Mouse (Mus musculus): ENCODE data around the gene Atg7. TPM values are rescaled to one million over a fixed set of nuclear protein-coding genes. Genes with fewer than 3 reads are reported as not detected.

Gene Atg7
- total and polyA plus RNA-seq, 3 experiments: 11.1 to 15.7 (median 14.8) TPM

- H3K4me1 ChIP-seq (ENCODE audit: control insufficient read depth in 1 of 2, insufficient read depth in 2 of 2): peaks cover 45 to 85% of the 10 kb centered on the region in 2 experiments
- dilution Hi-C loops (cut with MboI; ENCODE audit: extremely low pct_ligation_motif_present, extremely low pct_unique_long_range_greater_than_20kb, low sequenced_read_pairs) (no loop called here), in situ Hi-C loops (cut with MboI; ENCODE audit: low pct_ligation_motif_present, low pct_unique_long_range_greater_than_20kb, low sequenced_read_pairs) (no loop called here)
- no peaks in the 10 kb centered on the region for H3K36me3 ChIP-seq (replicated peaks in 1 of 2; ENCODE audit: control insufficient read depth in 1 of 2, insufficient read depth in 1 of 2, low read length in 1 of 2)
- H3K79me2 ChIP-seq (replicated peaks; ENCODE audit: control insufficient read depth, extremely low read depth, insufficient read depth, poor library complexity, severe bottlenecking): no peaks in the 10 kb centered on the region
- peak overlapping the region; percentile 30 for H3K27ac ChIP-seq (ENCODE audit: insufficient read depth, low read depth)
- H3K4me3 ChIP-seq (replicated peaks in 1 of 3; ENCODE audit: low read depth in 2 of 3, low read length in 2 of 3, poor library complexity in 1 of 3): no peak overlapping the region
- peak overlapping the region; percentile 53; the same call in 1 of the 2 replicates for H3K4me2 ChIP-seq (ENCODE audit: insufficient read depth, low read depth, poor library complexity, severe bottlenecking)
- no peak for DNase-seq (ENCODE audit: extremely low read depth)
- TF ChIP-seq TBP (conservative IDR thresholded peaks at IDR 0.05; ENCODE audit: low read depth, low read length) (no peak), PAX5 (IDR thresholded peaks at IDR 0.05; ENCODE audit: low read length) (no peak), MEF2A (IDR thresholded peaks at IDR 0.05; ENCODE audit: borderline replicate concordance, low read depth, low read length) (no peak), E2F4 (IDR thresholded peaks at IDR 0.05; ENCODE audit: insufficient replicate concordance, low read depth, low read length) (no peak), ZC3H11A (IDR thresholded peaks at IDR 0.05; ENCODE audit: low read depth, low read length) (no peak), MAZ (IDR thresholded peaks at IDR 0.05; ENCODE audit: low read depth, low read length) (no peak), UBTF (IDR thresholded peaks at IDR 0.05; ENCODE audit: low read depth, low read length) (no peak), RAD21 (IDR thresholded peaks at IDR 0.05; ENCODE audit: low read depth, low read length) (no peak), SMC3 (IDR thresholded peaks at IDR 0.05; ENCODE audit: low read depth, low read length) (no peak), CHD2 (IDR thresholded peaks at IDR 0.05; ENCODE audit: low read length) (no peak), USF2 (conservative IDR thresholded peaks at IDR 0.05; ENCODE audit: low read depth, low read length) (no peak), NRF1 (IDR thresholded peaks at IDR 0.05; ENCODE audit: low read depth, low read length) (no peak), ZKSCAN1 (IDR thresholded peaks at IDR 0.05; ENCODE audit: borderline replicate concordance, low read depth, low read length) (no peak), ELF1 (IDR thresholded peaks at IDR 0.05; ENCODE audit: low read depth, low read length) (no peak), USF1 (IDR thresholded peaks at IDR 0.05; ENCODE audit: low read depth, low read length) (no peak), ZNF384 (IDR thresholded peaks at IDR 0.05; ENCODE audit: low read depth, low read length) (no peak), MYC (IDR thresholded peaks at IDR 0.05; ENCODE audit: low read depth, low read length) (peak; percentile 14; the same call in 1 of the 2 replicates), KAT2A (IDR thresholded peaks at IDR 0.05; ENCODE audit: insufficient replicate concordance, low read length) (no peak), EP300 (IDR thresholded peaks at IDR 0.05; ENCODE audit: low read length) (peak; percentile 78), TCF12 (IDR thresholded peaks at IDR 0.05; ENCODE audit: low read depth, low read length) (peak; percentile 80), JUN (IDR thresholded peaks at IDR 0.05; ENCODE audit: insufficient read depth, low read depth, low read length) (no peak), MXI1 (IDR thresholded peaks at IDR 0.05; ENCODE audit: low read depth, low read length) (no peak), JUND (conservative IDR thresholded peaks at IDR 0.05; ENCODE audit: low read depth, low read length) (peak; percentile 47; the same call in 1 of the 2 replicates), CHD1 (IDR thresholded peaks at IDR 0.05; ENCODE audit: low read depth, low read length) (no peak), RCOR1 (conservative IDR thresholded peaks at IDR 0.05; ENCODE audit: low read depth, low read length) (no peak), MAFK (IDR thresholded peaks at IDR 0.05; ENCODE audit: insufficient replicate concordance, low read length) (no peak), CTCF (conservative IDR thresholded peaks at IDR 0.05 in 1 of 2, IDR thresholded peaks at IDR 0.05 in 1 of 2; ENCODE audit: low read depth in 2 of 2, low read length in 2 of 2) (no peak), NELFE (IDR thresholded peaks at IDR 0.05; ENCODE audit: low read depth, low read length) (no peak), BHLHE40 (IDR thresholded peaks at IDR 0.05; ENCODE audit: low read depth, low read length) (peak; percentile 36; the same call in 1 of the 2 replicates), IRF4 (IDR thresholded peaks at IDR 0.05; ENCODE audit: low read depth, low read length) (0 out of 2 replicates have a peak, but pooled peaks have one; percentile 33), POLR2A (IDR thresholded peaks at IDR 0.05; ENCODE audit: low read depth, low read length) (no peak), HCFC1 (IDR thresholded peaks at IDR 0.05; ENCODE audit: low read depth, low read length) (no peak), ETS1 (conservative IDR thresholded peaks at IDR 0.05; ENCODE audit: low read depth, low read length) (peak; percentile 57), POLR2AphosphoS2 (IDR thresholded peaks at IDR 0.05; ENCODE audit: low read depth, low read length) (no peak), GABPA (IDR thresholded peaks at IDR 0.05; ENCODE audit: insufficient replicate concordance, low read depth, low read length) (no peak), SIN3A (IDR thresholded peaks at IDR 0.05; ENCODE audit: low read length) (no peak), MAX (IDR thresholded peaks at IDR 0.05; ENCODE audit: low read length) (no peak), ZMIZ1 (IDR thresholded peaks at IDR 0.05; ENCODE audit: low read depth, low read length) (no peak)
- no peak overlapping the region for H3K9ac ChIP-seq (ENCODE audit: insufficient read depth, low read depth)
- no peaks in the 10 kb centered on the region for H3K9me3 ChIP-seq (replicated peaks; ENCODE audit: low read length)
- H3K27me3 ChIP-seq (replicated peaks): no peaks in the 10 kb centered on the region
These were observed 164.6 kb downstream of the Atg7 start for GRCm38 (mm10) chr6:114807474-114807873.
